Mouse (Mus musculus) kidney, adult 2 months (tissue): ENCODE results near the gene Btg2.
A peak's percentile ranks its signal among the peaks of the same experiment; 100 is the strongest.

ENCODE experiments used
- CTCF ChIP-seq: fragments of 200-500 bp; conservative IDR thresholded peaks from 2 replicates; pipeline ENCODE4 v1.5.1; 2011; ENCODE audit warnings: low read depth, mild to moderate bottlenecking, control low read depth, low read length, moderate library complexity, mixed read lengths; ENCODE audit not compliant: insufficient read depth, insufficient read length
- POLR2A ChIP-seq: fragments of 200-500 bp; IDR thresholded peaks from one replicate; pipeline ENCODE4 v1.6.1; 2011; ENCODE audit warnings: low read depth, low read length, control low read depth

DNA sequence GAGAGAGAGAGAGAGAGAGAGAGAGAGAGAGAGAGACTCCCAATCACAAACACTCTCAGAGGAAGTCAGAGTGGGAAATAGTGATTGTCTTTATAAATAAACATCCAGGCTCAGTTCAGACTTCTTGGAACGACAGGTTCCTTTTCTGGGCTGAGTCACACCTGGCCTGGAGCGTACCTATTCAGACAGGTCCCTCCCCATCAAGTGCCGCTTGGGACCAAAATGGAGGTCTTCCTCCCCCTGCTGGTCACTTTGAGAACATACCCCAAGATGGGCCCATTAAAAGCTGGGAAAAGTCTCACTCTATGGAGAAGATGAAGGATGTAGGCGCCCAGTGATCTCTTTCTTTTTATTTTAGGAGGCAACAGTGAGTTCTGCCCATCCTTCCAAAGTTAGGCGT is 27.8 kb upstream of the Btg2 start:
- TF ChIP-seq CTCF: peak; percentile 83
- TF ChIP-seq POLR2A: no peak
